Mouse (Mus musculus) lung, adult 2 months (tissue): ENCODE data around the gene Cmss1.

Experiments
- CTCF ChIP-seq: fragments of 200-500 bp; IDR thresholded peaks from 2 replicates; pipeline ENCODE4 v1.5.1; 2011; ENCODE audit warnings: mild to moderate bottlenecking, low read length, control low read depth; ENCODE audit not compliant: insufficient read depth
- POLR2A ChIP-seq: fragments of 200-500 bp; IDR thresholded peaks from 2 replicates; pipeline ENCODE4 v1.6.1; 2011; ENCODE audit warnings: low read depth, mild to moderate bottlenecking, control low read depth, low read length, borderline replicate concordance; ENCODE audit errors: extremely low read depth

- TF ChIP-seq CTCF (no peak), POLR2A (no peak)
Observed at GRCm38 (mm10) chr16:57428977-57429376, 177.7 kb downstream of the Cmss1 start.
